Mouse (Mus musculus) lung, embryonic 16.5 days (tissue): Measurements from ENCODE around the gene Atp8b3. TPM values are rescaled to one million over a fixed set of nuclear protein-coding genes. Genes with fewer than 3 reads are reported as not detected.
A peak's percentile ranks its signal among the peaks of the same experiment; 100 is the strongest.

Source experiments
- ATAC-seq: fragments of 200-750 bp; cut with Nextera tagmentation; 2 replicates; pipeline ENCODE4 v1.8.0; 2017; ENCODE audit warnings: low read depth, mild to moderate bottlenecking, moderate library complexity
- H3K27ac ChIP-seq: fragments of 300-500 bp; sonication (generic); 2 replicates; pipeline ENCODE4 v1.5.1; 2014; ENCODE audit warnings: mild to moderate bottlenecking, control low read depth, low read length
- H3K27me3 ChIP-seq: fragments of 300-500 bp; sonication (generic); 2 replicates; pipeline ENCODE4 v1.6.1; 2014; ENCODE audit warnings: low read depth, low read length, mixed read lengths; ENCODE audit not compliant: control insufficient read depth, insufficient read depth
- H3K36me3 ChIP-seq: fragments of 300-500 bp; sonication (generic); 2 replicates; pipeline ENCODE4 v1.6.1; 2014; ENCODE audit warnings: low read length; ENCODE audit not compliant: control insufficient read depth, insufficient read depth
- H3K4me1 ChIP-seq: fragments of 300-500 bp; sonication (generic); replicated peaks from 2 replicates; pipeline ENCODE4 v1.6.1; 2014; ENCODE audit warnings: low read length, mixed read lengths; ENCODE audit not compliant: control insufficient read depth, insufficient read depth
- H3K4me2 ChIP-seq: fragments of 300-500 bp; sonication (generic); 2 replicates; pipeline ENCODE4 v1.6.1; 2014; ENCODE audit warnings: low read depth, low read length, control low read depth
- H3K4me3 ChIP-seq: fragments of 300-500 bp; sonication (generic); 2 replicates; pipeline ENCODE4 v1.5.1; 2014; ENCODE audit warnings: mild to moderate bottlenecking, low read length, control low read depth
- H3K9ac ChIP-seq: fragments of 300-500 bp; sonication (generic); 2 replicates; pipeline ENCODE4 v1.6.1; 2014; ENCODE audit warnings: low read length, control low read depth
- H3K9me3 ChIP-seq: fragments of 300-500 bp; sonication (generic); 2 replicates; pipeline ENCODE4 v1.6.1; 2016; ENCODE audit warnings: low read length; ENCODE audit not compliant: control insufficient read depth
- WGBS: fragments of 180-500 bp; shearing (Covaris S2); extraction: QIAGEN DNeasy Blood & Tissue Kit; methylation state at CpG from one replicate; pipeline ENCODE4 v1.1.7; 2014; 5-methylcytosine and 5-hydroxymethylcytosine counted together
- polyA plus RNA-seq: library from polyadenylated mRNA; unstranded; fragments of >200 nt; fragmentation: Nextera tagmentation; extraction: Ambion mirVana; gene quantifications from 2 replicates; pipeline ENCODE4 v1.2.1, GENCODE M21; 2015

Gene Atp8b3
- polyA plus RNA-seq, 1 experiment from 2014 or later = 0.09 TPM

DNA sequence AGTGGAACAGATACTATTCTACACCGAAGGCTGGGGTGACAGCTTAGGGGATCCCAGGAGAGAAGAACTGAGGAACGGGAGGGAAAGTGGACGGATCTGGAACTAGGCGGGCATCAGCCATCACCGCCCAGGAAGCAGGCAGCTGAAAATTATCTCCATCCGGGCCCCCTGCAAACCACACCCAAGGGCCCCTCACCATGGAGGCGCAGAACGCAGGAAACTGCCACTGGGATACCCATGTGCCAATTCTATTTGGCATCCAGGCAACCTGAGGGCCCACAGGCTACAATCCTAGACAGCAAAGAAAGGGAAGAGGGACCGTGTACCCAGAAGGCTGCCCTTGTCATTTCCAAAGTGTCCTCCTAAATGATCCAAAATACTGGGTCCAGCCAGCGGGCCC lies 31.5 kb upstream of the Atp8b3 start:
- Histone ChIP-seq H3K9ac (peak overlapping the region; percentile 57; the same call in 1 of the 2 replicates), H3K27ac (no peak overlapping the region), H3K4me1 (peaks cover 28% of the 10 kb centered on the region), H3K4me2 (peak overlapping the region; percentile 49; the same call in 1 of the 2 replicates), H3K9me3 (no peaks in the 10 kb centered on the region), H3K4me3 (no peak overlapping the region), H3K36me3 (no peaks in the 10 kb centered on the region), H3K27me3 (no peaks in the 10 kb centered on the region)
- no peak for ATAC-seq
- WGBS = 80% methylated on average over 10 of the region's 10 CpGs

DNA sequence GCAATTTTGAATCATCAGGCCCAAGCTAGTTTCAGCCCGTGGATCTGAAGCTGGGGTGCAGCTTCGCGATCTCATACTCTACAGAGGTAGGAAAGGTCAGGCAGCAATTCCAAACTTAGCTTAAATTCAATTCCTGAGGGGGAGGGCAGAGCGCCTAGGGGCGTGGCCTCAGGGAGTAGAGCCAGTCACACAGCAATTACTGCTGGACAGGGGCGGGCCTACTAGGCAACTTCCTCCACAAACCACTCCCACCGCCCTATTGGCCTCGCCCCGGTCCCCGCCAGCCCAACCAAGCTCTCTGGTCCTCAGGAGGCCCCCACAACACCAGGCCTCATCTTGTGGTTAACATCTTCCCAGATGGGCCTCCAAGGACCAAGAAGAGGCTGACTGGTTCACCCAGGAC lies 30.7 kb upstream of the Atp8b3 start:
- no peaks in the 10 kb centered on the region for H3K9me3 ChIP-seq
- peak; percentile 43 for ATAC-seq
- no peaks in the 10 kb centered on the region for H3K36me3 ChIP-seq
- no peak overlapping the region for H3K4me3 ChIP-seq
- peaks cover 24% of the 10 kb centered on the region for H3K4me1 ChIP-seq
- H3K27me3 ChIP-seq = no peaks in the 10 kb centered on the region
- no peak overlapping the region for H3K9ac ChIP-seq
- 30% methylated on average over 10 of the region's 10 CpGs for WGBS
- no peak overlapping the region; the same call in 1 of the 2 replicates for H3K4me2 ChIP-seq
- H3K27ac ChIP-seq = no peak overlapping the region

DNA sequence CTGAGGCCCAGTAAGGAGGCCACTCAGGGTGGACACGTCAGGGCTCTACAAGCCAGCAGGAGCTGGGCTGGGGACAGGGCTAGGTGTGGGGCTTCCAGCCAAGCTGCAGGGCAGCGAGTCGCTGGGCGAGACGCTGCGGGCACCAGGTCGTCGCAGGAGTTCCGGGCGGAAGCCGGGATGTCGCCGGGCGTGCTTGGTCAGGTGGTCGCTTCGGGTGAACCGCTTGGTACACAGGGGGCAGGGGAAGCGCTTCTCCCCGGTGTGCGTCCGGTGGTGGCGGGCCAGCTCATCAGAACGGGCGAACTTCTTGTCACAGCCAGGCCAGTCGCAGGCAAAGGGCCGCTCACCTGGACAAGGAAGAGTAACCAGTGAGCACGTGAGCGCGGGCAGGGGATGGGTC lies 30.0 kb upstream of the Atp8b3 start:
- 88% methylated on average over 29 of the region's 29 CpGs for WGBS
- Histone ChIP-seq H3K27me3 (no peaks in the 10 kb centered on the region), H3K9me3 (no peaks in the 10 kb centered on the region), H3K4me1 (peaks cover 17% of the 10 kb centered on the region), H3K4me2 (no peak overlapping the region), H3K4me3 (no peak overlapping the region), H3K27ac (no peak overlapping the region), H3K9ac (no peak overlapping the region), H3K36me3 (no peaks in the 10 kb centered on the region)
- no peak for ATAC-seq

DNA sequence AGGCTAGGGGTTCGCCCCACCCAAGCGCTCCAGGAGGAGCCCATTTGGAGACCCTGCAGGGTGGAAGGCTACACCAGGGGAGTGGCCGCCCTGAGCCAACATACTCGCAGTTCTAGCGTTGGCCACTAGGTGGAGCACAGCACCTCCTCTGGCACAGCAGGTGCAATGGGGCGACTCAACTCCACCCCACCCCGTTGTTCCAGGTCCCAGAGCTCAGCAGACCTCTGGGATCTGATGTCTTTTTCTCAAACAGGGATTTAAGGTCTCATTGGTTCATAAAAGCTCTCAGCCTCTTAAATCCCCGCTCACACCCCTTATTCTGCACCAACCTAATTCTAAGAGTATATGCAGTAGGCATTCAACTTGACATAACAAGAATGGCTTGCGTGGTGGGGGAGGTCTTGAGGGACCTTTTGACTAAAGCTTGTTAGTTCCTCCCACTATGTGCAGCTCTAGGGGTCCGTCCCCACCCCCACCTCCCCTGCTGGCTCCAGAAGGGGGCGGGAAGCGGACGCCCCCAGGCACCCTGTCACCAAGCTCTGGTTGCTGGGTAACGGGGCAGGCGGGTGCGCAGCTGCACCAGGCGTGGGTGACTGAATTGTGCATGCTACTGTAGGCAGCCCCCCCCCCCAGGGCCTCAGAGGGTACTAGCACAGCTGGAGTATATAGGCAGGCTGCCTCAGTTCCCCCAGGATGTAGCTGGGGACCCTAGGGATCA lies 27.6 kb upstream of the Atp8b3 start:
- Histone ChIP-seq H3K4me3 (no peak overlapping the region), H3K36me3 (no peaks in the 10 kb centered on the region), H3K9ac (no peak overlapping the region), H3K27ac (no peak overlapping the region), H3K27me3 (no peaks in the 10 kb centered on the region), H3K9me3 (no peaks in the 10 kb centered on the region), H3K4me2 (no peak overlapping the region), H3K4me1 (peaks cover 14% of the 10 kb centered on the region)
- ATAC-seq = peak; percentile 22; the same call in 1 of the 2 replicates
- WGBS = 29% methylated on average over 17 of the region's 17 CpGs

DNA sequence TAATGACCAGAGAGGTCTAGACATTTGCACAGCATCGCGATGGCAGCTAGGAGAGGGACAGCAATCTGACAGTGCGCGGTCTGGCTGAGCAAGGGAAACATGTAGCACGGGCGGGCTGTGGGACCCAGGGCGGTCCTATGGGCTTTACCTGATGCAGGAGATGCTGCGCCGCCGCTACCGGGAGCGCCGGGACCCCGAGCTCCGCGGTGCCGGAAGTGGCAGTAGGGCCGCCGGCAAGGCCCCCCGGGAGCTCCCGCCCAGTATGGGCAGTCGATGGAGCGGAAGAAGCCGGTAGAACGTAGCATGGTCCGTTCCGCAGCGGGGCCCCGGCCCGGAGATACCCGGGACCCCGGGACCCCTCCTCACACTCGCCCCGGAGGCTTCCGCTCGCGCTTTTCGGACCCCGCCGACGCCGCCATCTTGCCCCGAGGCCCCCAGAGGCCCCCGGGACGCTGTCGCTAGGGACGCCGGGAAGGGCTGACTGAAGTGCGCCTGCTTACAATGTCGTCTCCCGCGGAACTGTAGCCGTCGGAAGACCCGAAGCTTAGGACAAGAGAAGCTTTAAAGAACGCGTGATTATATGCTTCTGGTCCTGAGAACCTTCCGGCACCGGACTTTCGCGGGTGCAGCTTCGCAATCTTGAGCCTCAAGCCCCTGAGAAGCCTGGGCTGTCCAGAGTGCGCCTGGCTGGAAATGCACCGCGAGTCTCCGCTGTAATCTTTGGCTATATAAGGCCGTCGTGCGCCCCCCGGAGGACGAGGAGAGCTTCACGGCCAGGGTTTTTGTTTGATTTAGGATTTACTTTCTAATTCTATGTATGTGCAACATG lies 22.4 kb upstream of the Atp8b3 start, which contains the start of gene Rexo1:
Gene Rexo1 (minus strand): TSS at position 445 of the 829 bp plus-strand sequence.
- peak within 1 kb of the TSS; percentile 97 for H3K4me2 ChIP-seq
- H3K36me3 ChIP-seq = no peaks in the 10 kb centered on the region
- H3K27ac ChIP-seq = peak within 1 kb of the TSS; percentile 95
- peak within 1 kb of the TSS; percentile 98 for H3K4me3 ChIP-seq
- peaks cover 30% of the 10 kb centered on the region for H3K4me1 ChIP-seq
- H3K9me3 ChIP-seq = no peaks in the 10 kb centered on the region
- peak within 1 kb of the TSS; percentile 98 for H3K9ac ChIP-seq
- no peaks in the 10 kb centered on the region for H3K27me3 ChIP-seq
- under 1% methylated on average over 72 of the region's 72 CpGs for WGBS
- ATAC-seq = peak; percentile 91

DNA sequence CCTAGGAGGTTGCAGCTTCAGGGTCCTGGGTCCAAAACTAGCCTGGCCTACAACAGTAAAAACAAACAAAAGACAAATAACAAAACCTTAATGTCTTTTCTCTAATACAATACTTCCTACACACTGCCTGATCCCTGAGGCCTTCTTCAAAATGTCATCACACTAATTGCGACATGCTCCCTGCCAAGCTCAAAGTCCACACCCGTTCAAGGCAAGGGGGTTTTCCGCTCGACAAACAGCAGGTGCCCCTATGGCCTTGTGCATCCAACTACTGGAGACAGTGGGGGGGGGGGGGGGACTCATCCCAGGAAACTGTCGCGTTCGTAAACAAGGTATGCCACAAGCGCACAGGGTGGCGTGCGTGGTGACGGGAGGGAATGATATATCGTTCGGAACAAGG lies 21.7 kb upstream of the Atp8b3 start:
- WGBS = 1% methylated on average over 13 of the region's 13 CpGs
- H3K27me3 ChIP-seq = no peaks in the 10 kb centered on the region
- H3K27ac ChIP-seq = peak overlapping the region; percentile 95; the same call in 1 of the 2 replicates
- H3K4me3 ChIP-seq = peak overlapping the region; percentile 98
- peak overlapping the region; percentile 97 for H3K4me2 ChIP-seq
- H3K9ac ChIP-seq = peak overlapping the region; percentile 98
- H3K4me1 ChIP-seq = peaks cover 30% of the 10 kb centered on the region
- no peaks in the 10 kb centered on the region for H3K9me3 ChIP-seq
- ATAC-seq = no peak
- H3K36me3 ChIP-seq = no peaks in the 10 kb centered on the region

DNA sequence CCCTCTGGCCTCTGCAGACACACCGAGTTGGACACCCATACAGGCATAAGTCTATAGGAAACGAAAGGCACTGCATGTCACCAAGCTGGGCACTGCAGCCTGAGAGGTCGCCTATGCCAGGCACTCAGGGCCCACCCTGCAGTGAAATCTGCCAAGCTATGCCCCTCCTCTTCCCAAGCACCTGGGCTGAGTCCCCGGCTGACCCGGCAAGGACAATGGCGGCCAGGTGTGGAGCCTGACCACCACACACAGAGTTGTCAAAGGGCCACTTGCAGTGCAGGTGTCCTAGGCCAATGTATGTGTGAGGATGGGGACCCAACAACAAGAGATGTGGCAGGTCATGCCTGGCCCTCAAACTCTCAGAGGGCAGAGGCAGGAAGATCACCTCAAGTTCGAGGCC lies 20.5 kb upstream of the Atp8b3 start:
- H3K27ac ChIP-seq = no peak overlapping the region
- H3K4me3 ChIP-seq = no peak overlapping the region
- H3K27me3 ChIP-seq = no peaks in the 10 kb centered on the region
- peaks cover 30% of the 10 kb centered on the region for H3K4me1 ChIP-seq
- no peaks in the 10 kb centered on the region for H3K9me3 ChIP-seq
- no peaks in the 10 kb centered on the region for H3K36me3 ChIP-seq
- no peak overlapping the region for H3K9ac ChIP-seq
- no peak for ATAC-seq
- no peak overlapping the region for H3K4me2 ChIP-seq
- 85% methylated on average over 7 of the region's 7 CpGs for WGBS

DNA sequence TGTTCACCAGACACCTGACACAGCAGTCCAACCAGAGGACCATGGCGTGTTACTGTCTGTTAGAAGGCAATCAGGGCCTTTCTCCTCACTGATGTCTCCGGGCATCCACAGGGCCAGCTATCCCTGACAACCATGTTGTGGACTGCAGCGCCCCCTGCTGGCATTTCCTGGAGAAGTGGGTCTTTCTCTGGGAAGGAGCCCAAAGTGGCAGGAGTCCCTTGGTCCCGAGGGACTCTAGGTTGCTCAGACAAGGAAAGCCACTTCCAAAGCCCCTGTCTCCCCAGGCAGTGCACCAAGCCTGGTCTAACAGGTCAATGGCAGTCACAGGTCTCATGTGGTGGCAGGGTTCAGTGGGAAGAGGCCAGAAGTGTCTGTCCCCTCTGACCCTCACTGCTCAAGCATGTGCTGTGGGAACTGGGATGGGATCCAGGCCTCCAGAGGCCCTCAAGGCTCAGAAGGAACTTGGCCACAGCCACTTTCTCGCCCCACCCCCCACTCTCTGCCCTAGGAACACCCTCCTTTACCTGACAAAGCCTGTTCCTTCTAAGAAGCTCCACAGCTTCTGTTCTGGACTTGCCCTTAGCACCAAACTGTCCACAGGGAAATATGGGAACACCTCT lies 18.5 kb upstream of the Atp8b3 start:
- no peaks in the 10 kb centered on the region for H3K9me3 ChIP-seq
- H3K36me3 ChIP-seq = no peaks in the 10 kb centered on the region
- H3K27me3 ChIP-seq = no peaks in the 10 kb centered on the region
- H3K4me1 ChIP-seq = peaks cover 30% of the 10 kb centered on the region
- 21% methylated on average over 5 of the region's 5 CpGs for WGBS
- H3K27ac ChIP-seq = peak overlapping the region; percentile 25
- peak overlapping the region; percentile 39 for H3K9ac ChIP-seq
- H3K4me3 ChIP-seq = no peak overlapping the region
- H3K4me2 ChIP-seq = 0 out of 2 replicates have a peak overlapping the region, but pooled peaks have one; percentile 2
- no peak for ATAC-seq

DNA sequence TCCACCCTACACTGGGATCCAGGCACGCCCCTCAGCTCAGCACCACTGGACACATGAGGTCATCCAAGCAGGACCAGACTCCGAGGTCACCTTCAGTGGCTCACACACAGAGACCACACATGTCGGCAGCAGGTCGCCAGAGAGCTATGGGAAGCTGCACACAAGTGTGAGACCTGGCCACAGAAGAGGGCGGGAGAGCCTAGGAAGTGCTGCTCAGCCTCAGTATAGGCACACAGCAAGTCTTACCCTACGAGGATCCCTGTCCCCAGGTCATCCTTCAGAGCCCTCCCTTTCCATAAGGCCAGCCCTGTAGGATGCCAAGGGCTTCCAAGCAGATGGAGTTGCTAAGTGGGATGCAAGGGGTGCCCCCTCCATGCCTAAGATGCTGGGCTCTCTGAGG lies 15.1 kb upstream of the Atp8b3 start:
- Histone ChIP-seq H3K4me3 (no peak overlapping the region), H3K27ac (no peak overlapping the region), H3K4me1 (peaks cover 12% of the 10 kb centered on the region), H3K36me3 (peaks cover 16% of the 10 kb centered on the region), H3K4me2 (no peak overlapping the region), H3K9ac (no peak overlapping the region), H3K27me3 (no peaks in the 10 kb centered on the region), H3K9me3 (no peaks in the 10 kb centered on the region)
- WGBS = 86% methylated on average over 6 of the region's 6 CpGs
- ATAC-seq = no peak
